Mouse (Mus musculus) E14TG2a.4 (cell line): ENCODE results near the gene Scnn1a.

Experiments used
- CTCF ChIP-seq: conservative IDR thresholded peaks from 2 replicates; pipeline ENCODE4 v1.5.1; 2014; ENCODE audit warnings: low read length
- NANOG ChIP-seq: IDR thresholded peaks from 2 replicates; pipeline ENCODE4 v1.6.1; 2014; ENCODE audit warnings: borderline replicate concordance, low read length, mixed read lengths
- POU5F1 ChIP-seq: IDR thresholded peaks from 2 replicates; pipeline ENCODE4 v1.6.1; 2014; ENCODE audit warnings: low read length, borderline replicate concordance

DNA sequence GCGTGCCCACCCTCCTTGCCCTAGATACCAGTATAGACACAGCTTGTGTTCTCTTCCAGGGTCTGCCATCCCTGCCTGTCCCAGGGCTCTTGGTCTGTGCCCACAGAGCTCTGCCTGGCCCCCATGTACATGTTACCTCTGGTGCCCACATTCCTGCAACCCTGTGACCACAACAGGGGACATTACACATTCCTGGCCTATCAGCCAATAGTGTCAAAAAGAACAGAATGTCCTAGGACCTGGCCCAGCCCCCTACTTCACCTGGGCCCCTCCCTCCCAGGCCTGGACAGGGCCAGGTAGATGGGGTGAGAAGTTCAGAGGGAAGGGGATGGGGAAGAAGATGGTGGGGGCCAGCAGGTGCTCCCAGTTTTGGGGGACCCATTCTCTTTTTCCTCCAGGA, at the start of gene Scnn1a:
- TF ChIP-seq CTCF (no peak), POU5F1 (no peak), NANOG (no peak)
